Mouse (Mus musculus) kidney, postnatal 0 days (tissue): Measurements from ENCODE around the gene Rspry1. TPM values are rescaled to one million over a fixed set of nuclear protein-coding genes. Genes with fewer than 3 reads are reported as not detected.
A peak's percentile ranks its signal among the peaks of the same experiment; 100 is the strongest.

Source experiments
- ATAC-seq: fragments of 200-750 bp; cut with Nextera tagmentation; replicated peaks from 2 replicates; pipeline ENCODE4 v1.8.0; 2017; ENCODE audit warnings: low read depth, moderate number of reproducible peaks, moderate TSS enrichment, moderate library complexity; ENCODE audit not compliant: low FRiP score
- DNase-seq: peaks from one replicate; pipeline ENCODE4 v3.0.0-alpha.2; 2016; ENCODE audit warnings: low spot score
- H3K27ac ChIP-seq: fragments of 300-500 bp; sonication (generic); 2 replicates; pipeline ENCODE4 v1.5.1; 2014; ENCODE audit warnings: mild to moderate bottlenecking
- H3K27me3 ChIP-seq: fragments of 300-500 bp; sonication (generic); 2 replicates; pipeline ENCODE4 v1.6.1; 2014; ENCODE audit warnings: low read length, mixed read lengths; ENCODE audit not compliant: insufficient read depth
- H3K36me3 ChIP-seq: fragments of 300-500 bp; sonication (generic); 2 replicates; pipeline ENCODE4 v1.6.1; 2014; ENCODE audit warnings: low read length, mixed read lengths; ENCODE audit not compliant: insufficient read depth
- H3K4me1 ChIP-seq: fragments of 300-500 bp; sonication (generic); replicated peaks from 2 replicates; pipeline ENCODE4 v1.6.1; 2014; ENCODE audit warnings: antibody characterized with exemption, low read length, mixed read lengths; ENCODE audit not compliant: insufficient read depth
- H3K4me2 ChIP-seq: fragments of 300-500 bp; sonication (generic); 2 replicates; pipeline ENCODE4 v1.6.1; 2014; ENCODE audit warnings: mild to moderate bottlenecking, low read length, moderate library complexity, mixed read lengths
- H3K4me3 ChIP-seq: fragments of 300-500 bp; sonication (generic); replicated peaks from 2 replicates; pipeline ENCODE4 v1.5.1; 2014; ENCODE audit warnings: low read depth, low read length
- H3K9ac ChIP-seq: fragments of 300-500 bp; sonication (generic); 2 replicates; pipeline ENCODE4 v1.6.1; 2014; ENCODE audit warnings: low read depth, low read length
- H3K9me3 ChIP-seq: fragments of 300-500 bp; sonication (generic); replicated peaks from 2 replicates; pipeline ENCODE4 v1.6.1; 2016; ENCODE audit warnings: low read length, inconsistent platforms, mixed read lengths
- CTCF ChIP-seq: IDR thresholded peaks from 2 replicates; pipeline ENCODE4 v1.5.1; 2016; ENCODE audit warnings: antibody characterized with exemption, low read depth, mild to moderate bottlenecking, moderate library complexity
- WGBS: fragments of 180-500 bp; shearing (Covaris S2); extraction: QIAGEN DNeasy Blood & Tissue Kit; methylation state at CpG from one replicate; pipeline ENCODE4 v1.1.7; 2014; 5-methylcytosine and 5-hydroxymethylcytosine counted together
- polyA plus RNA-seq: library from polyadenylated mRNA; unstranded; fragments of >200 nt; fragmentation: Nextera tagmentation; extraction: Ambion mirVana; gene quantifications from 2 replicates; pipeline ENCODE4 v1.2.1, GENCODE M21; 2015

Gene Rspry1
- polyA plus RNA-seq, 1 experiment from 2014 or later: 31.0 TPM

DNA sequence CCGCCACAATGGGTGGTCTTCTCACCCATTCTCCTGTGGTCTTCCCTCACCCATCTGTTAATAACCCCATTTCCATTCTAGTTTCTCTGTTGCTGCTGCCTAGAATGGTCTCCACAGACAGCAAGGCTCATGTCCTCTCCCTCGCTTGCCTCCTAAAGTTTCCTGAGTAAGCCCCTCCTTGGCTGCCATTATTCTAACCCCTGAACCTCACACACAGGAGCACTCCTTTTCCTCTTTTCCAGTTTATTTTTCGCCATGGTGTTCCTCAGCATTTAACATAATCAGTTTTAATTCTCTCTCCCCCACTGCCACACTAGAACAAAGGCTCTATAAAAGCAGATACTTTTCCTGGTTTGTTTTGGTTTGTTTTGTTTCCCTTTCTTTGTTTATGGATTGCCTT is 51.2 kb downstream of the Rspry1 start:
- 85% methylated on average over 3 of the region's 3 CpGs for WGBS
- Histone ChIP-seq H3K9ac (no peak overlapping the region), H3K27me3 (no peaks in the 10 kb centered on the region), H3K27ac (no peak overlapping the region), H3K9me3 (no peaks in the 10 kb centered on the region), H3K4me2 (no peak overlapping the region), H3K4me3 (no peak overlapping the region), H3K4me1 (no peaks in the 10 kb centered on the region), H3K36me3 (peaks cover 26% of the 10 kb centered on the region)
- no peak for TF ChIP-seq CTCF
- DNase-seq (no peak), ATAC-seq (no peak)

DNA sequence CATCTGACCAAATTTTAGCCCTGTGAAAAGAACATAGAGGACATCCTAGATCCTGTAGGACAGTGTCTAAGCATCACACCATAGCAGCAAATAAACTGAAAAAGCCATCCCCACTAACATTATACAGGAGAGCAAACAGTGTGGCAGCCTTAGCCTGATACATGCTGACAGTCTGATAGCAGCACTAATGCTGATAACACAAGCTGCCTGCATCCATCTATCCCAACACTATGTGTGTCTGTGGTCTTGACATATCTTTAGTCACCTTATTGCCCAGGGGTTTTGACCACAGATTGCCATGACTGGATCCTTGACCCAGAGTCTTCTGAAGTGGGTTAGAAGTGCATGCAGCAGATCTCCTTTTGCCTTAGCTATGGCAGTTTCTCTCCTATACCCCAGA is 53.3 kb downstream of the Rspry1 start:
- TF ChIP-seq CTCF: no peak
- DNase-seq (no peak), ATAC-seq (no peak)
- Histone ChIP-seq H3K27me3 (no peaks in the 10 kb centered on the region), H3K4me1 (no peaks in the 10 kb centered on the region), H3K4me2 (no peak overlapping the region), H3K27ac (no peak overlapping the region), H3K9ac (no peak overlapping the region), H3K36me3 (peaks cover 27% of the 10 kb centered on the region), H3K9me3 (no peaks in the 10 kb centered on the region), H3K4me3 (no peak overlapping the region)

DNA sequence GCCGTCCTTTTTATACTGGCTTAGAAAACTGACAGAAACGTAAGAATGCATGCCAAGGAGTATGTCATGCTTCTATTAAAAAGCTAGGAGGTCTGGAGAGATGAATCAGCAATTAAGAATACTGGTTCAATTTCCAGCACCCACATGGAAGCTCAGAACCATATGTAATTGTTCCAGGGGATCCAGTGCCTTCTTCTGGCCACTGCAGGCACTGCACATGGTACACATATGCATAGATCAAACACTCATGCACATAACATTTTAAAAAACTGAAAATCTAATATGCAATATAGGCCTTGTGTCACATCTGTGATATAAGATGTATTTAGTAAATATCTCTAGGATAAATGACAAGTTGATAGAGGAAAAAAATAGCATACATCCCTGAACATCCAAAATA is 56.3 kb downstream of the Rspry1 start:
- Histone ChIP-seq H3K4me2 (no peak overlapping the region), H3K9ac (no peak overlapping the region), H3K27ac (no peak overlapping the region), H3K4me1 (no peaks in the 10 kb centered on the region), H3K36me3 (peaks cover 20% of the 10 kb centered on the region), H3K4me3 (no peak overlapping the region), H3K27me3 (no peaks in the 10 kb centered on the region), H3K9me3 (no peaks in the 10 kb centered on the region)
- DNase-seq: no peak
- whole genome bisulfite sequencing: 96% methylated on average over 2 of the region's 2 CpGs
- ATAC-seq: no peak
- TF ChIP-seq CTCF: peak; percentile 27; the same call in 1 of the 2 replicates

DNA sequence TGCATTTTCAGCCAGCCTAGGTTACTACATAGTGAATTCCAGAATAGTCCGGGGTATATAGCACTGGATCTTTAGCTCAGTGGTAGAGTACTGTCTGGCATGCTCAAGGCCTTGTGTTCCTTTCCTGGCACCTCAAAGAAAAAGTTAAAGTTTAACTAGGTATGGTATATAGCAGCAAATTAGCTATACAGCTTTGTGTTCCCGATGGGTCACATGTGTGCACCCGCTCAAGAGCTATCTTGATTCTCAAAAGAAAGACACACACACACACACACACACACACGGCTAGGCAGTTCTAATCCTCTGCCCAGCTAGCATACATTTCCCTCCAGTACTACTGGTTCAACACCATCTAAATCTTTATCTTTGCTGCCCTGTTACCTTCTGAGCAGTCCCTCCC is 58.7 kb downstream of the Rspry1 start:
- H3K27me3 ChIP-seq: no peaks in the 10 kb centered on the region
- H3K9me3 ChIP-seq: no peaks in the 10 kb centered on the region
- no peaks in the 10 kb centered on the region for H3K4me1 ChIP-seq
- ATAC-seq: no peak
- H3K4me2 ChIP-seq: no peak overlapping the region
- H3K4me3 ChIP-seq: no peak overlapping the region
- H3K9ac ChIP-seq: no peak overlapping the region
- H3K27ac ChIP-seq: no peak overlapping the region
- DNase-seq: no peak
- H3K36me3 ChIP-seq: peaks cover 8% of the 10 kb centered on the region
- no peak for TF ChIP-seq CTCF
- 69% methylated on average over 4 of the region's 4 CpGs for WGBS

DNA sequence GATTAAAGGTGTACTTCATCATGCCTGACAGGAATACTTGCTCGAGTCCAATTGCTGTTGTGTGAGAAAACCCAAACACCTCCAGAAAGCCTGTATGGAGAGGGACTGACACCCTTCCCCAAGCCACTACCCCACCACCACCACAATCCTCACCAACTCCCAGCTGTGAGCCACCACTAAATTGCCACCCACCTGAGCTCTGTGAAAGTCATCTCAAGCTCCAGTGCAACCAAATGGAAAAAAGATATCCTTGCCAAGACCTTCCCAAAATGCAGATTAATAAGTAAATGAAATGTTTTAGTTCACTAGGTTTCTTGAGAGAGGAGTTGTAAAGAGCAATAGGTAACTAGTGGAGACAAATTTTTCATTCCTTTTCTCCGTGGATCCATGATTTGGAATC is 63.0 kb downstream of the Rspry1 start:
- H3K9me3 ChIP-seq: no peaks in the 10 kb centered on the region
- no peak overlapping the region for H3K4me3 ChIP-seq
- 0 out of 2 replicates have a peak, but pooled peaks cover 4% of the 10 kb centered on the region for H3K4me1 ChIP-seq
- 63% methylated on average over 2 of the region's 2 CpGs for WGBS
- H3K27me3 ChIP-seq: no peaks in the 10 kb centered on the region
- DNase-seq (no peak), ATAC-seq (no peak)
- no peaks in the 10 kb centered on the region for H3K36me3 ChIP-seq
- TF ChIP-seq CTCF: no peak
- no peak overlapping the region for H3K4me2 ChIP-seq
- no peak overlapping the region for H3K9ac ChIP-seq
- no peak overlapping the region for H3K27ac ChIP-seq

DNA sequence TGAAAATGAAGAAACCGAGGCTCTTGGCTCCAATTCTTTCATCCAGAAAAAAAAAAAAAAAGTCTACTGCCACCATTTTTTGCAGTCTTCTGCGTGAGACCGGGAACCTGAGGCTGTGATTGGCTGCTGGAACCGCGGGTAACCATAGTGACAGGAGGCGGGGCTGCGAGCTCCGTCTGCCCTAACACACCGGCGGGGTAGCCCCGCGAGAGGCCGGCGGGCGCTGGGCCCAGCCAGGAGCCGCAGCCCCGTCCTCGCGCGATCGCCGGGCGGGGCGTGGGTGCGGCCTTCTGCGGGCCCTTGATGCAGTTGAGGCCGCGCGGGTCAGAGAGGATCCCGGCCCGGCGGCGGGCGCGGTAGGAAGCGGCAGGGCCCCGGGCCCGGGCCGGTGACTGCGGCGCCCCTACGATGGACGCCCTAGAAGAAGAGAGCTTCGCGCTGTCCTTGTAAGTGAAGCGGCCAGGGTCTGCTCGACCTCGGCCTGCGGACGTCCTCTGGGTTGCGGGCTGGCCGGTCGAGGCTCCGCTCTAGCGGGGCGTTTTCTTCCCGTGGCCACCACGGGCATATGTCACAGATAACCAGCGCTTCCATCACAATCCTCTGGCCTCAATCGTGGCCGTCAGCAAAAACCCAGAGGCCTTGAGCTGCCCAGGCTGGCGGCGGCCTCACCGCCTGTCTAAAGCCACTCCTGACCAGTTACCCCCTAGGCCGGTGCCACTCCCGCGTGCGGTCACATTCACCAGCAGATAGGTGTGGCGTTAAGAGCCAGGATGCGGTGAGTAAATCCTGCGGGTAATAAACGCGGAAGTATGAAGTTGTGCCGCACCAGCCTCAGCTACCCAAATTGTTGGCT is 64.9 kb downstream of the Rspry1 start, which contains the start of gene Arl2bp:
TSS of gene Arl2bp (plus strand) at position 145 of the 853 bp plus-strand sequence.
- Histone ChIP-seq H3K27me3 (no peaks in the 10 kb centered on the region), H3K36me3 (peaks cover 16% of the 10 kb centered on the region), H3K27ac (peak within 1 kb of the TSS; percentile 88), H3K9ac (peak within 1 kb of the TSS; percentile 97), H3K4me1 (0 out of 2 replicates have a peak, but pooled peaks cover 4% of the 10 kb centered on the region), H3K4me3 (peak within 1 kb of the TSS; percentile 84), H3K9me3 (no peaks in the 10 kb centered on the region), H3K4me2 (peak within 1 kb of the TSS; percentile 88)
- WGBS: under 1% methylated on average over 74 of the region's 74 CpGs
- TF ChIP-seq CTCF: no peak
- peak; percentile 99 for ATAC-seq
- peak; percentile 99 for DNase-seq

DNA sequence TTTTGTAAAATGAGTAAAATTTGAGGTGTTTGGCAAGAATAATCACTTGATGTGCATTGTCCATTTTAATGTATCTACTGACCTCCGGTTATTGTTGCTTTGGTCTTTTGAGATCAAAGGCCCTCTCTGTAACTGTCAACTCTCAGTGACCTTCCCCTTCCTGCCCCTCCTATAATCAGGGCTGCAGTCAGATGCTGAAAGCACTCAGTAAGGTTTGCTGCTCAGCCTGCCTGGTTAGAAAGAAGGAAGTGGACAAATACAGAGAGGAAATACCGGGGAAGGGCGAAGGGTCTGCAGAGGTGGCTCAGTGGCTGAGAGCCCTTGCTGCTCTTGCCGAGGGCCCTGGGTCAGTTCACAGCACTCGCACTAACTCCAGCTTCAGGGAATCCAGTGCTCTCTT is 72.6 kb downstream of the Rspry1 start:
- Histone ChIP-seq H3K36me3 (peaks cover 47% of the 10 kb centered on the region), H3K27me3 (no peaks in the 10 kb centered on the region), H3K27ac (no peak overlapping the region), H3K4me3 (no peak overlapping the region), H3K9me3 (no peaks in the 10 kb centered on the region), H3K4me1 (no peaks in the 10 kb centered on the region), H3K4me2 (no peak overlapping the region), H3K9ac (no peak overlapping the region)
- ATAC-seq: no peak
- WGBS: 70% methylated on average over 5 of the region's 5 CpGs
- no peak for TF ChIP-seq CTCF
- DNase-seq: peak; percentile 21
